Mouse (Mus musculus) left cerebral cortex, adult 8-10 months (tissue): ENCODE measurements around the gene Adck1. TPM values are rescaled to one million over a fixed set of nuclear protein-coding genes. Genes with fewer than 3 reads are reported as not detected.

Experiments
- DNase-seq, 2 experiments: peaks; one replicate each; pipeline ENCODE4 v3.0.0; 2022; ENCODE audit warnings: low spot score in 2 of 2
- total RNA-seq, 4 experiments: library from RNA; stranded (reverse); gene quantifications; 2 replicates each; pipeline ENCODE4 v1.2.4; 2022

Gene Adck1
- total RNA-seq, 4 experiments from 2014 or later = 38.1 to 41.4 (median 39.5) TPM

GRCm38 (mm10) chr12:88472832-88473231, 112.5 kb downstream of the Adck1 start:
- no peak for DNase-seq

- DNase-seq = no peak
Observed at GRCm38 (mm10) chr12:88473796-88474195, 113.4 kb downstream of the Adck1 start.

- no peak for DNase-seq
Observed at GRCm38 (mm10) chr12:88475833-88476232, 115.5 kb downstream of the Adck1 start.

DNA sequence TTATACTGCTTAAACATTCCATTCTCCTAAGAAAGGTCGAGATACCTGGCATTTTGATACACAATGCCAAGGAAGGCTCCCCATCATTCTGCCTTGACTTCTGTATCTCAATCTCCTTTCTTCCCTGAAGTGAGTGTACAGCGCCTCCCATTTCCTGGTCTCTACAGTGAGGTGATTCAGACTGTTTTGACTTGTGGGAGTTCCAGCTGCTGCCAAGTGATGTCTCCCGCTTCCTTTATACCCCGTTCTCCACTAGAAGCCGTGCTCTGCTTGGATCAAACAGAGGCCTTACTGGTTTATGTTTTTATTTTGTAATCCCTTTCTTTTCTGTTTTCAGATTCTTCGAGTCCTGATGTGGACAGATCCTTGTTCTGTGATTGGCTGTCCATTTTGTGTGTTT, 116.3 kb downstream of the Adck1 start:
- DNase-seq = no peak

DNA sequence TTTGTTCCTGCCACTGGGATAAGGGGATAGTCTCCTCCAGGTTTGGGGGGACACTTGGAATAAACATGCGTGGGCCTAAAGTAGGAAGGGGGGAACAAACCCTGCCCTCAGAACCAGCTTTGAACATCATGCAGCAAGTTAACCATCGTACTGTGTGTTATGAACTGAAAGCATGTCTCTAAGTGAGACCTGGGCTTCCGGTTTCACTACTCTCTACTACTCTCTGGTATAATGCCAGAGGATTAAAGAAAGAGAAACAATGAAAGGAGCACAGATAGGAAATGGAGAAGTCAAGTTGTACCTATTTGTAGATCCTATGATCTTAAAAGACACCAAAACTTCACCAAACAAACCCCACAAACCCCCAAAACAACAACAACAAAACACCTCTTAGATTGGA, 121.3 kb downstream of the Adck1 start:
- DNase-seq = no peak

GRCm38 (mm10) chr12:88490881-88491280, 130.5 kb downstream of the Adck1 start:
- DNase-seq = no peak

Other genes with a start within 250 kb of the Adck1 start
- gene Gm10436, start 178.4 kb upstream of the Adck1 start, total RNA-seq = not detected
- gene Gm8332, start 110.5 kb upstream of the Adck1 start, total RNA-seq = not detected
- not detected for gene Gm5662, start 86.1 kb upstream of the Adck1 start, total RNA-seq
- gene Gm5039, start 36.5 kb upstream of the Adck1 start, total RNA-seq = not detected